Mouse (Mus musculus): ENCODE results near the gene Ndel1.

The Ndel1 gene

GRCm38 (mm10) chr11:68871748-68872147 is at the start of gene Ndel1:
Ndel1 (minus strand) TSS chr11:68871858.
- in situ Hi-C loops (cut with MboI; ENCODE audit: unreplicated experiment in 2 of 2), result loop anchor here in 1 of 2 experiments (10.0 kb wide), 1 partner anchor 137 kb away; no protein-coding TSS in a partner anchor

- in situ Hi-C loops (cut with MboI; ENCODE audit: unreplicated experiment in 2 of 2), result no loop called here
Observed at GRCm38 (mm10) chr11:68914566-68914965, 42.9 kb upstream of the Ndel1 start.

- in situ Hi-C loops (cut with MboI; ENCODE audit: unreplicated experiment in 2 of 2), result no loop called here
Observed at GRCm38 (mm10) chr11:68911531-68912177, 40.0 kb upstream of the Ndel1 start.

DNA sequence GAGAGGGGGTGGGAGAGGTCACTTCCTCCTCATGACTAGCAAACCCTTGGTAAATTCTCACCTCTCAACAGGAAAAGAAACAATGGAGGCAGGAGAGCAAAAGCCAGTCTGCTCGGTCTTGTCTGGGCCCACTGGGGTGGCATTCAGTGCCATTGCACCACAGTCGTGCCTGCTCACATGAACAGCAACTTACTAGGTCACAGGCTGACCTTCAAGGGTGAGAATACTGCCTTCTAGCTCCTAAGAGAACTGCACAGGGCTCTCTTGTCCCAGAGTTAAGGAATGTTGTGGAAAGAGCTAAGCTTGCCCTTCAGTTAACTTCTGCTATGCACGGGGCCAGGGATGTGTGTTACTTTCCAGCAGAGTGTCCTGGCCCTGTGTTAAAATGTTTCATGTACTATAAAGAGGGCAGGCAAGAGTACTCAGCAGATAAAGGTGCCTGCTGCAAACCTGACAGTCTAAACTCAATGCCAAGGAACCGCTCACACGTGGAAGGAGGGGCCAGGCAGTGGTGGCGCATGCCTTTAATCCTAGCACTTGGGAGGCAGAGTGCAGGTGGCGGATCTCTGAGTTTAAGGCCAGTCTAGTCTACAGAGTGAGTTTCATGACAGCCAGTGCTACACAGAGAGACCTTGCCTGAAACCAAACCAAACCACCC is 37.3 kb upstream of the Ndel1 start:
- in situ Hi-C loops (cut with MboI; ENCODE audit: unreplicated experiment in 2 of 2), result loop anchor here (5.0 to 10.0 kb wide), 5 partner anchors 78 to 218 kb away; partner anchors contain the start of genes Aloxe3 (in 2 of the 2), 9130213A22Rik (in 1 of the 2) and Hes7 (in 1 of the 2)

DNA sequence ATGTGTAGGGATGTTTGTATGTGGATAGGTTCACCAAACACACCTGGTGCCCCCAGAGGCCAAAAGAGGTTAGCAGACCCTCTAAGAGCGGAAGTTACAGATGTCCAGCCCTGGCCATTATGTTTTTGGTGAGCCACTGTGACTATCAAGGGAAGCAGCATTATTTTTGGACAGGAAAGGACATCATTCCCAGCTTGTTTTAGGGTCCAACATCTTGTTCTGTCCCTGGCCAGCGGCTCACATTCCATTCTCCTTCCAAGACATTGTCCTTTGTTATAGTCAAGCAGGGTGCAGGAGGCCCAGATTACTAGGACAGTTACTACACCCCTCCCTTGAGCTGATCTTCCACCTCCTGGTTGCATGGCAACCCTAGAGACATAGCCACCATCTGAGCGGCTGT is 35.6 kb upstream of the Ndel1 start:
- in situ Hi-C loops (cut with MboI; ENCODE audit: unreplicated experiment in 2 of 2), result loop anchor here (5.0 to 10.0 kb wide), 5 partner anchors 80 to 220 kb away; partner anchors contain the start of genes Aloxe3 (in 2 of the 2), 9130213A22Rik (in 1 of the 2) and Hes7 (in 1 of the 2)

DNA sequence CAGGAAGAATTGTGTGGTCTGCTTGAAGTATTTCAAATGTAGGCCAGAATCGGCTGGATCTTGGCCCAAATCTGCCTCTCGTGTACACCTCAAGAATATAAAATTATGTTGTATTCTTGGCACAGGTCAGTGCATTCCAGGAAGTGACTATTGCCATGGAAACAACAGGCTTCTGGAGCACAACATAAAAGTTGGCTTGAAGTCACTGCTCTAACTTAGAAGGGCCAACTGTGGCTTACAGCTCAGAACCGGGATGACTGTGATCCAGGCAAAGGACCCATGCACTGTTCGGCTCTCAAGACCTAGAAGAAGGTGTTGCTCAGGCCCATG is 34.8 kb upstream of the Ndel1 start:
- in situ Hi-C loops (cut with MboI; ENCODE audit: unreplicated experiment in 2 of 2), result loop anchor here (5.0 to 10.0 kb wide), 5 partner anchors 81 to 221 kb away; partner anchors contain the start of genes Aloxe3 (in 2 of the 2), 9130213A22Rik (in 1 of the 2) and Hes7 (in 1 of the 2)

DNA sequence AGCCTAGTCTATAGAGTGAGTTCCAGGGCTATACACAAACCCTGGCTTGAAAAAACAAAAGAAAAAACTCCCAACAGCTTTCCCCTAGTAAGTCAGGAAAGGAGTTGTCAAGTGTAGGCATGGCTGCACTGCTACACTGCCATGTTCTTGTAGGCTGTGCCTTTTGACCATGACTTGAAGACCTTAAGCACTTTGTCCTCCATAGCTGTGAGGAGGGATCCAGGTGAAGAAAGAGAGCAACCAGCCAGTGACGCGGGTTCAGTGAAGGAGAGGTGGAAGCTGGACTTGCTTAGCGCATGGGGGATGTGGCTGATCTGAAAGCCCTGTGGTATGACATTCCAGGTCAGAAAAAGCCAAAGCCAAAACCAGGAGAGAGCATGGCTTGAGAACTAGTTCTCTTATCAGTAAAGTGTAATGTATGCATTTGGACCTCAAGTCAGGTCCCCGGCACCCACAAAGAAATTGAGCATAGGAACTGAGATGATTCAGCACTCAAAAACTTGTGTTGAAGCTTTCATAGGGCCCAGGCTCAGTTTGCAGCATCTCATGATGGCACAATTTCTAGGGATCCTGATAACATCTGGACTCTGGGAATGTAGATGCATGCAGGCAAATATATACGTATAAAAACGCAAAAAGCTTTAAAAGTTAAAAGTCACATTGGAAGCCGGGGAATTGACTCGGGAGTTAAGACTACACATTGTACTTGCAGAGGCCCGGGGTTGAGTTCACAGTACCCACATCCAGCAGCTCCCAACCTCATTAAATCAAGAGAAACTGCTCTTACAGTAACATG is 34.2 kb upstream of the Ndel1 start:
- in situ Hi-C loops (cut with MboI; ENCODE audit: unreplicated experiment in 2 of 2), result loop anchor here (5.0 to 10.0 kb wide), 5 partner anchors 81 to 221 kb away; partner anchors contain the start of genes Aloxe3 (in 2 of the 2), 9130213A22Rik (in 1 of the 2) and Hes7 (in 1 of the 2)

DNA sequence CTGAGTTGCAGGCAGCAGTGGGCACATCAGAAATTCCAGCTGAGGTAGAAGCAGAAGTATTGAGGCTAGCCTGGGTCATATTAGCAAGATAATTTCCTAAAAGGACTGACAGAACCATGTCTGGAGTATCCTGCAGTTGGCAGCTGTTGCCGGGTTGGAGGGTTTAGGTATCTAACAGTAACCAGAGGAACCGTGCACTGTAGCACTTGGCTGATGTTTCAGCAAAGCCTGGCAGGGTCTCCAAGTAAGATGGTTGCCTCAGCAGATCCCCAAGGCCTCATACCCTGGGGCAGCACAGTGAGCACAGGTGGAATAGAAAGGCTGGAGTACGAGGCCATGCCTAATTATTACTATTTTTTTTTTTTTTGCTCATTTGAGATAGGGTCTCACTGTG is 33.5 kb upstream of the Ndel1 start:
- in situ Hi-C loops (cut with MboI; ENCODE audit: unreplicated experiment in 2 of 2), result loop anchor here (5.0 to 10.0 kb wide), 5 partner anchors 82 to 222 kb away; partner anchors contain the start of genes Aloxe3 (in 2 of the 2), 9130213A22Rik (in 1 of the 2) and Hes7 (in 1 of the 2)

DNA sequence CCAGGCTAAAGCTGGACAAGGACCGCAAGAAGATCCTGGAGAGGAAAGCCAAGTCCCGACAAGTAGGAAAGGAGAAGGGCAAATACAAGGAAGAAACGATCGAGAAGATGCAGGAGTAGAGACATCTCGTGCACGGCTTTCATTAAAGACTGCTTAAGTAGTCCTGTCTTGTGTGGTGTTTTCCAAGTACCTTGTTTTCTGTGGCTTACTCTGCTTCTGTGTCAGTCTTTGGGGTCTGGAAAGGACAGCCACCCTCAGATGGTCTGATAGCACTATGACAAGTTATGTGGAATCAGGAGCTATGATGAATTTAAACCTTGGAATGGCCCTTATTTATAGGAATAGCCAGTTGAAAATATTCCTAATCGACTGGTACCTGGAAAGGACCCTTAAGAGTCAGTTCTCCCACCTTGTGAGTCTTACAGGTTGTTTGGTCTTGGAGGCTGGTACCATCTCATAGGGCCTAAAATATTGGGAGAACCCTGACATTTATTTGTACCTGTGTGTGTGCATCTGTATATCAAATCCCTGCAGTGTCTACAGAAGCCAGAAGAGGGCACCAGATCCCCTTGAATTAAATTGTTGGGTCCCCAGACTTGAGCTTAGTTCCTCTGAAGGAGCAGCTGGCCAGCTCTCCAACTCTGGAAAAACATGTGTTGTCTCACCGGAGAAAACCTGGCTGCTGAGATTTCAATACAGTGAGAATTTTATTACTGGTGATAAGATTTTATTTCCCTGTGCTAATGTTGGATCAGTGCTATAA is 32.9 kb upstream of the Ndel1 start:
- in situ Hi-C loops (cut with MboI; ENCODE audit: unreplicated experiment in 2 of 2), result loop anchor here (5.0 to 10.0 kb wide), 6 partner anchors 78 to 223 kb away; partner anchors contain the start of genes Aloxe3 (in 2 of the 2), 9130213A22Rik (in 1 of the 2) and Hes7 (in 1 of the 2)

DNA sequence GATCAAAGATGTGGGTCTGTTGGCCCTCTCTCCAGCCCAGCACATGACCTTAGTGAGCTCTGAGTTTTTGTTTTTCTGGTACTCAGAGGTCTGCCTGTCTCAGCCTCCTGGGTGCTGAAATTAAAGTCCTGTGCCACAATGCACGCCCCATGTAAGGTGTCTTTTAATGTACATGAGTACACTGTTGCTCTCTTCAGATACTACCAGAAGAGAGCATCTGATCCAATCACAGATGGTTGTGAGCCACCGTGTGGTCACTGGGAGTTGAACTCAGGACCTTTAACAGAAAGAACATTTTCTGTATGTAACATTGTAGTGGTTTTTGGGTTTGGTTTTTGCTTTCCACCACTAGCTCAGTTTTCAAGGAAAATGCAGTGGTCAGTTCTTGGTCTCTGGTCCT is 32.1 kb upstream of the Ndel1 start:
- in situ Hi-C loops (cut with MboI; ENCODE audit: unreplicated experiment in 2 of 2), result loop anchor here in 1 of 2 experiments (5.0 to 10.0 kb wide), 2 partner anchors 79 to 221 kb away; partner anchors contain the start of genes 9130213A22Rik, Aloxe3 and Hes7

DNA sequence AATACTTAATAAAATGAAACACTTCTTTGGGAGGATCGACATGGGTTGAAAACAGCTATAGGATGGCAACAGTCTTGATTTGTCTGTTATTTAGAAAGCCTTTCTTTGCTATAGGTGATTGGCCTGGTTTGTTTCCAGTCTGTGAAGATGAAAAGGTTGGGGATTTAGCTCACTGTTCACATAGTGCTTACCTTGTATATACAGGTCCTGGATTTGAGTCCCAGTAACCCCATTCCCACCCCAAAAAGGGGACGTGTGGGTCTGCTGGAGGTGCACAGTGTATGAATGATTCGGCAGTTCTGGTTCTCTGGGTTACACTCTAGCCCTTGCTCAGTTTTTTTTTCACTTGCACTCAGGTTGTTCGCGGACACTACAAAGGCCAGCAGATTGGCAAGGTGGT is 31.2 kb upstream of the Ndel1 start:
- in situ Hi-C loops (cut with MboI; ENCODE audit: unreplicated experiment in 2 of 2), result loop anchor here in 1 of 2 experiments (5.0 to 10.0 kb wide), 2 partner anchors 79 to 222 kb away; partner anchors contain the start of genes 9130213A22Rik, Aloxe3 and Hes7

DNA sequence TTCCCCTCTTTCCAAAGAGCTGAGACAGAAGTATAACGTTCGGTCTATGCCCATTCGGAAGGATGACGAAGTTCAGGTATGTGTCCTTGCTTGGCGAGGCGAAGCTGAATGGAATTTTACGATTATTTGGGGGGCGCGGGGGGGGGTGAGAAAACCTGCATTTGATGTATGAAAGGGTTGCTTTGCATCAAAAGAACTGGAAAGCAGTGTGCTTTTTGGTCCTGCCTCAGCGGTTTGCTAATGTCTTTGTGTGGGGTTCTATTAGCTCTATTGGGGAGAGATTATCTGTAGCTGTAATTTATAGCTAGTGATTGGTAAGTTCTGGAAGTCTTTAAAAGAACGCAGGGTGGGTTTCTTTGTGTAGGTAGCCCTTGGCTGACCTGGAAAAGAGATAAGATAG is 30.7 kb upstream of the Ndel1 start:
- in situ Hi-C loops (cut with MboI; ENCODE audit: unreplicated experiment in 2 of 2), result loop anchor here in 1 of 2 experiments (5.0 to 10.0 kb wide), 2 partner anchors 80 to 222 kb away; partner anchors contain the start of genes 9130213A22Rik, Aloxe3 and Hes7

- in situ Hi-C loops (cut with MboI; ENCODE audit: unreplicated experiment in 2 of 2), result loop anchor here in 1 of 2 experiments (5.0 to 10.0 kb wide), 2 partner anchors 80 to 223 kb away; partner anchors contain the start of genes 9130213A22Rik, Aloxe3 and Hes7
Observed at GRCm38 (mm10) chr11:68902047-68902364, 30.3 kb upstream of the Ndel1 start.

GRCm38 (mm10) chr11:68901351-68902046 is 29.8 kb upstream of the Ndel1 start, which contains the start of gene Rpl26:
Rpl26 (plus strand) TSS chr11:68901583.
- in situ Hi-C loops (cut with MboI; ENCODE audit: unreplicated experiment in 2 of 2), result loop anchor here in 1 of 2 experiments (5.0 to 10.0 kb wide), 2 partner anchors 81 to 223 kb away; partner anchors contain the start of genes 9130213A22Rik, Aloxe3 and Hes7

DNA sequence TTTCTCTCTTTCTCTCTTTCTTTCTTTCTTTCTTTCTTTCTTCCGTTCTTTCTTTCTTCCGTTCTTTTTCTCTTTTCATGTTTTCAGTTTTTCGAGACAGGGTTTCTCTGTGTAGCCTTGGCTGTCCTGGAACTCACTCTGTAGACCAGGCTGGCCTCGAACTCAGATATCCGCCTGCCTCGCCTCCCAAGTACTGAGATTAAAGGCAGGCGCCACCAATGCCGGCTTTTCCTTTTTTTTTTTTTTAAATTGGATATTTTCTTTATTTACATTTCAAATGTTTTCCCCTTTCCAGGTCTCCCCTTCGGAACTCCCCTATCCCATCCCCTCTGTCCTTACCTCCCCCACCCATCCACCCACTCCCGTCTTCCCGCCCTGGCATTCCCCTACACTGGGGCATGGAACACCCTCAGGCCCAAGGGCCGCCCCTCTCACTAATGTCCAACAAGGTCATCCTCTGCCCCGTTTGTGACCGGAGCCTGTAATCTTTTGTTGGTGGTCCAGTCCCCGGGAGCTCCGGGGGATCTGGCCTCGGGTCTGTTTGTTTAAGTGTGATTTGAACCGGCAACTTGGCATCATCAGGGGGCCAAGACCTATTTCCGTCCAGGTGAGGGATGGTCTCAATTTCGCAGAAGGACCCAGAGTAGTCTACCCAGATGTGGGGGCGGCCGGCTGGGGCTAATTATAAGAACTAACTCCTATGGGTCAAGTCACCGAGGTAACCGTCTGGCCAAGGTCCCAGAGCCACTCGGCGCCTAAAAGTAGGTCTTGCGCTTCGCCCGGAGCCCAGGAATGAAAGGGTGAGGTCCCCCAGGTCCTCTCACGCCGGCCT is 29.1 kb upstream of the Ndel1 start:
- in situ Hi-C loops (cut with MboI; ENCODE audit: unreplicated experiment in 2 of 2), result loop anchor here in 1 of 2 experiments (5.0 to 10.0 kb wide), 2 partner anchors 82 to 224 kb away; partner anchors contain the start of genes 9130213A22Rik, Aloxe3 and Hes7

DNA sequence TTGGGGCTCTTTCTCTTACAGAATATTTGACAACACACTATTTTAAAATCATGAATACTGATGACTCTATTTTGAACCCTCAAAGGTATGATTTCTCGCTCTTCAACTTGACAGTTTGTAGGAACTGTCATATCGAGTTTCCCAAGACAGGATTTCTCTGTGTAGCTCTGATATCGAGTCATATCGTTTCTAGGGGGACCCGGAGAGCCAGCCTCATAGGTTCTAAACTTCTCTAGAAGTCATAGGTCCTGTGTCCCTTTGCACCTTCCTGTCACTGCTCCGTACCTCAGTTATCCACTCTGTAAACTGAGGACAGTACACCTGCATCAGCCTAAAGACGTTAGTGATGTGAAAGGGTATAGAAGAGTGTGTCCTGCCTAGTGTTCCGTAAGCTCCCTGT is 28.2 kb upstream of the Ndel1 start:
- in situ Hi-C loops (cut with MboI; ENCODE audit: unreplicated experiment in 2 of 2), result loop anchor here in 1 of 2 experiments (5.0 to 10.0 kb wide), 2 partner anchors 82 to 225 kb away; partner anchors contain the start of genes 9130213A22Rik, Aloxe3 and Hes7

GRCm38 (mm10) chr11:68898790-68899189 is 27.1 kb upstream of the Ndel1 start:
- in situ Hi-C loops (cut with MboI; ENCODE audit: unreplicated experiment in 2 of 2), result no loop called here
